Mouse (Mus musculus) right cerebral cortex, postnatal 25 days (tissue): ENCODE measurements around the gene Dand5.

Experiments
- DNase-seq: peaks from one replicate; pipeline ENCODE4 v3.0.0; 2022

Gene Dand5

DNA sequence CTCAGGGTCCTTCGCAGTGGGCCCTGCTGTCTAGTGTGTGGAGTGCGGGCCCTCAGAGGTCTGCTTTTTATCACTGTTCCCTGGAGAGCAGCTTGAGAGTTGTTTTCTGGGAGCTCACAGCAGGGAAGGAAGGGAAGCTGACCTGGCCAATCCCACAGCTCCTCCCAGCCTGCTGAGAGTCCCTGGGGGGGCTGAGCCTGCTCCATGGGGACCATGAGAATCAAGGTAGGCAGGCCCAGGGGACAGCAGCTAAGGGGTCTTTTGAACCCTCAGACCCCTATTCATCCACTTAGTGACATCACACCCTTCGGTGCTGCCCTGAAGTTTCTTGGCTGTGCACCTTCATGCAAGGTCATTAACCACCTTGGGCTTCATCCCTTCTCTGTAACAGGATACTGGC, at the start of gene Dand5:
TSS of gene Dand5 (minus strand) at position 101 of the 400 bp plus-strand sequence.
- DNase-seq = no peak

DNA sequence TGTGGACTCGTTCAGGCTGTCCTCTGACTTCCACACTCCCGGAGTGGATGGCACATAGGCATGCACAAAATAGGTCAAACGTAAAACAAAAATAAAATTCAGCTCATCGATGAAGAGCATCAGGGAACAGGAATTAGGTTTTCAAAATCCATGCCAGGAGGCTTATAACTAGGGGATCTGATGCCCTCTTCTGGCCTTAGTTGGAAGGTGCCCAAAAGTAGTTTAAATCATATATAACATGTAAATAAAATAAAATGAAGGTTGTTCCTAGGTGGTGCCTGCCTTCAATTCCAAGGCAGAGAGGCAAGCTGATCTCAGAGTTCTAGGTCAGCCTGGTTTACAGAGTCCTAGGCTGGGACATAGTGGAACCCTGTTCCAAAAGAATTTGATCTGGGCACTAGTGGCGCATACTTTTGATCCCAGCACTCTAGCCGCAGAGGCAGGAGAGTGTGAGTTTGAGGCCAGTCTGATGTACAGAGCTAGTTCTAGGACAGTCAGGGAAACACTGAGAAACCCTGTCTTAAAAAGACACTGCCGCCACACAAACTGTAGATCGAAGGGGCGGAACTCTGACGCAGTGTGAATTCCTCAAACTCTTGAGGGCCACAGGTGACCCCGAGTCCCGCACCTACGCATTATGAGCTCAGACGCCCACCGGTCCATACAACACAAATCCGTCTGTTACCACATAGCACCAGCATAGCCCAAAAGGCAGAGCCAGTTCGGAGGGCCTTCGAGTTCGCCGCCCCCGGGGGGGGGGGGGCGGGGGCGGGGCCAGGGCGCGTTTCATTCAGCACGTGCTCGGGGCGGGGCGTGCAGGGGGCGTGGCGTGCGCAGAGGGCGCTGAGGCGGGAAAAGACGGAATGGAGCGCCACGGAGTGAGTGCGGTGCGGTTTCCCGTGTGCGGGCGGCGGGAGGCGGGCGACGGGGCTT, 49.0 kb upstream of the Dand5 start, which contains the start of gene Syce2:
TSS of gene Syce2 (plus strand) at position 736 of the 933 bp plus-strand sequence.
- DNase-seq = peak; percentile 43

DNA sequence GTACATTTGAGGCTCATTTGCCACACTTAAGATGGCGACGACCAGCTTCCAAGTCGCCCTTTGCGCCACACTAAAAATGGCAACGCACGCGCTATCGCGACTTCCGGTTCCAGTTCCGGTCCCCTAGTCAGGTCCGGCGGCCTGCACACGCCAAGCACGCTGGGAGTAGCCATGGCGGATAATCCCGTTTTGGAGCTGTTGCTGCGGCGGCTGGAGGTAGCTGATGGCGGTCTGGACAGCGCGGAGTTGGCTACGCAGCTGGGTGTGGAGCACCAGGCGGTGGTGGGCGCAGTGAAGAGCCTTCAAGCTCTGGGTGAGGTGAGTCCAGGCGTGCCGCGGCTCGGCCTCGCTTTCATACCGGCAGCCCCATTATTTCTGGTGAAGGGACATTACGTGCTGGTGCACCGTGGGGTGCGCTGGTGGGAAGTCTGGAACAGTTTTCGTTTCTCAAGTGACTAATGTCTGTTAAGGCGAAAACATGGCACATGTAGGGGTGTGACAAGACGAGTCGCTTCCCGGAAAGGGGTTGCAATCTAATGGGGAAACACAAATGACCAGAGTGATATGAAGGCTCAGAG, 34.3 kb upstream of the Dand5 start, which contains the start of gene Farsa:
TSS of gene Farsa (plus strand) at position 126 of the 578 bp plus-strand sequence.
- peak; percentile 92 for DNase-seq

DNA sequence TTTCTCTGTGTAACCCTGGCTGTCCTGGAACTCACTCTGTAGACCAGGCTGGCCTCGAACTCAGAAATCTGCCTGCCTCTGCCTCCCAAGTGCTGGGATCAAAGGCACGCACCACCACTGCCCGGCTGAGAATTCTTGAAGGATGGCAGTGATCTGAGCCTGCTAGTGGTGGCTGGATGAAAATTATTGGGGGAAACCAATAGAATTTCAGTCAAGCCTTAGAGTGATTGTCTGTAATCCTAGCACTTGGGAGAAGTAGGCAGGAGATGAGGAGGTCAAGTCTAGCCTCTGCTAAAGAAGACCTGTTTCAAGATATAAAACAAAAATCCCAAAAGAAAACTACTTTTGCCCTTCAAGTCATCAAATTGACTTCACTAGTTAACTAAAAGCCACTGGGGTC, 33.8 kb upstream of the Dand5 start:
- no peak for DNase-seq

DNA sequence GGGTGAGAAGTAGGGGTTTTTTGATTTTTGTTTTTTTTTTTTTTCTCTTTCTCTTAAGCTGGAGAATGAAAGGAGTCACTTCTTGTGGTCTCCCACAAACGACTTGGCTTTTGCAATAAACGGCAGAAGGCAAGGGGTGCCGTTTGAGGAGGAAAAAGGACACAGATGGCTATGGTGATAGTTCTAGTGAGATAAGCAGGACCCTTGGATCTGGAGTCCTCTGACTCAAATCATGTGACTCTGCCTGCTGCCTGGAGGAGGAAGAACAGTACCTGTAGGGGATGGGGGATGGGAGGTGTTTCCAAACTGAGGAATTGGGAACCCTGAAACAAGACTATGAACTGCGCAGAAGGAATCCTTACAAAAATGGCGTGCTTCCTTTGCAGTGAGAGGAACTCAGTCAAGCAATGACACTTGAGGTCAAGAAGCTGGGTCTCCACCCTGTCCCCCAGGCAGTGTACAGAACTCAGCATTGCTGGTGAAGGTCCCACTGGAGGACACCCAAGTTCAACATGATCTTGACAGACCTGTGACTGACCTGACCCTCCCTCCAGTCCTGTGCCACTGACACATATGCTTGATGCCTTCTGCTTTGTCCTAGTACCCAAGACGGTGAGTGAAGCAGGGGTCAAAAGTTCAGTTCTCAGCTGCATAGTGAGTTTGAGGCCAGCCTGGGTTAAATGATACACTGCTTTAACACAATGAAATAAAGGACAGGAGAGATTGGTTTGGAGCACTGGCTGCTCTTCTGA, 25.2 kb upstream of the Dand5 start:
- no peak for DNase-seq

DNA sequence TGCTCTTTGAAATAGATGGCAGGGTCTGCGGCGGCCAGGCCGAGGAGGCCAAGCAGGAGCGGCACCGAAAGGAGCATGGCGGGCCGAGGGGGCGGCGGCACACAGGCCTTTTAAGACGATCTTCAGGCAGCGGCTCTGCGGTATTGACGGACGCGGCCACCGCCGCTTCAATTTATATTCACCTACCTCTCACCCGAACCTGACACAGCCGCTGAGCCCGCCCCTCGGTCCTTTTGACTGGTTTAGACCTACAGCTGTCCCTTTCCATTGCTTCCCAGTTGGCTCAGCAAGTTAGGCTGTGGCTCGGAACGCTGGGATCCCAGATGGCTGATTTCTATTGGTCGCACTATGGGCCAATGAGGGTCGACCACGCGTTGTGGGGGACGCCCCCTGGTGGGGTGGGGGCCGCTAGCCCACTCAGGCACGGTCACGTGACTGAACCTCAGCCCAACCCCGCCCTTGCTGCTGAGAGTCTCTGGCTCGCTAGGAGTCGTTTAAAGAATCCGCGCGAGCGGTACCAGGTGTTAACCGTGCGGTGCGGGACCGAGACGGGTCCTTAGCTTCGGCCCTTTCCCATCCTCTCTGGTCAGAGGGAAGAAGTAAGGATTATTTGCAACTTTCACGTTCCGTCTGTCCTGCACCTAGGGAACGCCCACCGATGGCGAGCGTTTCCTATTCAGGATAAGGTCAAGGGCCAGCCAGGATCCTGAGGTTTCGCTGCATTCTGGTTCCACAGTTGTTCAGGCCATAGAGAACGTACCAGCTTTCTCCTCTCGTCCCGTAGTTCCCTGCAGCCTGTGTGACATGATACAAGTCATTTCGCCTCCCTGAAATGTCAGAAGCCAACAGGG, 24.3 kb upstream of the Dand5 start, which contains the start of gene Calr:
TSS of gene Calr (minus strand) at position 213 of the 851 bp plus-strand sequence.
- peak; percentile 99 for DNase-seq

DNA sequence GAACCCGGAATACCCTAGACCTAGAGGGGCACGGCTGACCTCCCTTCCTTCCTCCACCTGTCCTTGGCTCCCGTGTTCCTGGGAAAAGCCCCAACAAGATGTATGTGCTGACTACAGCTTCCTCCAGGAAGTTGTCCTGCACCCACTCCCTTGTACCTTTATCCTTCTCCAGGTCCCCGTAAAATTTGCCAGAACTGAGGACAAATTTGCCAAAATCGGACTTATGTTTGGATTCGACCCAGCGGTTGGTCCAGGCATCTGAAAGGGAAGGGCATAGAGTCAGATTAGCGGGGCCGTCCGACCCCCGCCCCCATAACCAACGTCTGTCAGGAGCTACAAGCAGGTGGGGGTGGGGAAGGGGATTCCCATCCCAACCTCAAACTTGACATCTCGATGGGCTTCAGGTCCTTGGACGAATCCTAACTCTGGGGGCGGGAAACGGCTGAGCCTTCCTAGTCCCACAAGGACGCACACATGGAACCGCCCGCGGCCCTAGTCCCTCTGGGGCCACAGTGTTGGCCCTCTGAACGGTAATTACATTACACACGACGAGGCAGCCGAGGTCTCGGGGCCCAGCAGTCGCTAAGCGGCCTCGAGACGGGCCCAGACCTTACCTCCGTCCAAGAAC, 23.6 kb upstream of the Dand5 start:
- DNase-seq = no peak

DNA sequence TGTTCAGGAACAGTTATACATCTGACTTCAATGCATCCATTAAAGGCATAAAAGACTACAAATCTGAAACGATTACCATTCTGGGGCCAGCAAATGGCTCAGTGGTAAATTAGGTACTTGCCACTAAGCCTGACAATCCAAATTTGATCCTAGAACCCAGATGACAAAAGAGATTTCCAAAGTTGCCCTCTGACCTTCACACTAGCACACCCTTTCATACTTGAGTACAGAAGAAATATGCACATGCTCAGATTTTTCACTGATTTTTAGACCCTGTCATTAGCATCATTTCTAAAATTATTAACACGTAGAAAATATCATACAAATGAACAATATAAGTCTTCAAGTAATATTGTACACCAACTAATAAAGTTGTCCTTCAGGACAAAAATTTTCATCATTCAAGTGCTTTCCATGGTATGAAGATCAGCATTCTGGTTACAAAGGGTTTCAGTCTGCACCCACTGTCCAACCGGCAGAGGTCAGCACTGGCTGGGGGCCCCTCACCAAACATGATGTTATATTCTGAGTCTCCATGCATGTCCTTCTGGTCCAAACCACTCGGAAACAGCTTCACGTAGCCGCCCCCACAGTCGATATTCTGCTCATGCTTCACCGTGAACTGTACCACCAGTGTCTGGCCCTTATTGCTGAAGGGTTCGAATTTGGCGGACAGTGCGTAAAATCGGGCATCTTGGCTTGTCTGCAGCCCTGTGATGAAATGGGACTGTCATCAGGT, 22.9 kb upstream of the Dand5 start:
- no peak for DNase-seq

DNA sequence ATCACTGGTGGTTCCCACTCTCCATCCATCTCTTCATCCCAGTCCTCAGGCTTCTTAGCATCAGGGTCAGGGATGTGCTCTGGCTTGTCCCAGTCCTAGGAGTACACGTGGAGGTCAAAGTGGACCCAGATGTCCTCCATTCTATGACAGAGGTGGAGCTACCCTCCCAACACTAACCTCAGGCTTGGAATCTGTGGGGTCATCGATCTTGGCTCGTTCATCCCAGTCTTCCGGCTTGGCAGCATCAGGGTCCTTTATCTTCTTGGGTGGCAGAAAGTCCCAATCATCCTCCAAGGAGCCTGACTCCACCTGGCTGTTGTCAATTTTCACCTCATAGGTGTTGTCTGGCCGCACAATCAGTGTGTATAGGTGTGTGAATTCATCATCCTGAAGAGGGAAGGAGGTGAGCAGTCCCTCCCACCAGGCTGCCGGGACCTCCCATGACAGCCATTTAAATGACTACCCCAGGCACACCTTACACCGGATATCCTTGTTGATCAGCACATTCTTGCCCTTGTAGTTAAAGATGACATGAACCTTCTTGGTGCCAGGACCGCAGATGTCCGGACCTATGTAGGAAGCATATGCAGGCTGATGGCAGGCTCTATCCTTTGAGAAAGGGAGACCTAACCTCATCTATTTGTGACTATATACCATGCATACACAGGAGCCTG, 21.9 kb upstream of the Dand5 start:
- DNase-seq = no peak

DNA sequence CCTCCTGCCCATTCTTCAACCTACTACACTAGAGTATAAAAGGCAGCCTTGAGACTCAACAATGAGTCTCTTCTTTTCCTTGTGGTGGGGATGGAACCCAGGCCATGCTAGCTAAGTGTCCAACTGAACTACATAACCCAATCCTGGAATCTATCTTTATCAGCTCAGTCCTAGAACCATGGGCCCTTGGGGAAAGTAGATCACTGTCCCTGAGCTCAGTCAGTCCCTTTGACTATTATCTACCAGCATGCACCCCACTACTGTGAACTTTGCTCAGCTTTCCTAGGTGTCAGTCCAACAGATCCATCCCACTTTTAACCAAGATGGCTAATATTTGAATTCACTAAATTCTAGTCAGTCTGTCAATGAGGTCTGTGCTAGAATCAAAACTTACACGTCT, 18.9 kb upstream of the Dand5 start:
- no peak for DNase-seq

DNA sequence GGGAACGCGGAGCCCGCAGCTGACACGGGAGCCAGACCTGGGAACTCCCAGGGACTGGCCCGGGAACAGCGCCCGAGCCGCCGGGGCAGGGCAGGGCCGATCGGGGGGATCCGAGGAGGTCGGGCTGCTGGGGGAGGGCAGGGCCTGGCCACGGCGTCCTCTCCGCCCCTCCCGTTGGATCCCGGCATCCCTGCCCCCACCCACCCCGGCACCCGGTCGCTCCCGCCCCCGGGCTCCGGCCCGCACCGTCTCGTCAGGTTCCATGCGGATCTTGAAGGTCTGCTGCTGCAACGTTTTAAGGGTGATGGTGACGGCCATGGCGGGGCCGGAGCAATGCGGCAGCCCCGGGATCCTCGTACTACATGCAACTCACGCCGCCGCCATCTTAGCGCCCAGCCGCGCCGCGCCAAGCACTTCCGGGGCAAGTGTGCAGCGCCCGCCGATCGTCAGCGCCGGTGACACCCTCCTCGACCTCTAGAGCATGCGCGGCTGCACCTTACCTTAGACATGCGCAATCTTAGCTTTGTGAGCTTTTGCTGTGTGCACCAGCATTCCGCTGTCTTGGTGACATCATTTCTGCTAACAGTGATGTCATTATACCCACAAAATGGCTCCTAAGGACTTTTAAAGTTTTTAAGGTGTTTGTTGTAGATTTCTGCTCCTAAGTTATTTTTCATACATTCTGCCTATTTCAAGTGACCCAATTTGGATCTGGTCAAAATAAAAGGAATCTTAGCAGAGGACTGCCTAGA, 17.8 kb upstream of the Dand5 start, which contains the start of gene Rad23a:
TSS of gene Rad23a (minus strand) at position 418 of the 752 bp plus-strand sequence.
- DNase-seq = peak; percentile 92

DNA sequence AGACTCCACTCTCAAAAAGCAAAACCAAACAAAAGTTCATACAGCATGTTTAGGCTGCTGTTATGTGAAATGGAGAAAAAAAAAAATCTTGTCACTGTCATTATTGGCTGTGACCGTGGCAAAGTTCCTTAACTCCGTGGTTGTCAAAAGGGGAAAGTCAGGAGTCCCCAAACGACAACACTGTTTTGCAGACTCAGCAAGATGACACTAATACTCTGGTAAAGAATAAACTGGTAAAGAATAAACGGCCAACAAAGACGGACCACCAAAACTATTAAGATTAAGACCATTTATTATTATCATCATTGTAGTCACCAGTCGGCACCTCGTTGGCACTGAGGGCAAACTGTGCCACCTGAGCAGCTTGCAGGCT, 17.2 kb upstream of the Dand5 start:
- DNase-seq = no peak

DNA sequence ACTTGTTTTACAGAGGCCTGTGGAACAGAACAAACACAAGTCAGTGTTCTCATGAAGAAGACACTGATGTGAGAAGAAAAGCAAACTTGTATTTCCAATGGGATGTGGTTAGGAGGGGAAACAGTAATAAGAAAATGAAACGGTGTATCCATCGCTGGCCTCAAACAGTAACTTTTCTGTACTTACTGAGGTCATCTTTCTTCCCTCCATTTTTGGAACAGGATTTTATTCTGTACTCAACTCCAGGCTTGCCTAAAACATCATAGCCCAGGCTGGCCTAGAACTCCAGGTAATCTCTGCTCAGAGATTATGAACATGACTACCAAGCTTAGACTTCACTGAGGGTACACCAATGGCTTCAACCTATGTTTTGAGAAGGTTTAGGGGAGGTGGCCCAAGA, 16.8 kb upstream of the Dand5 start:
- no peak for DNase-seq

DNA sequence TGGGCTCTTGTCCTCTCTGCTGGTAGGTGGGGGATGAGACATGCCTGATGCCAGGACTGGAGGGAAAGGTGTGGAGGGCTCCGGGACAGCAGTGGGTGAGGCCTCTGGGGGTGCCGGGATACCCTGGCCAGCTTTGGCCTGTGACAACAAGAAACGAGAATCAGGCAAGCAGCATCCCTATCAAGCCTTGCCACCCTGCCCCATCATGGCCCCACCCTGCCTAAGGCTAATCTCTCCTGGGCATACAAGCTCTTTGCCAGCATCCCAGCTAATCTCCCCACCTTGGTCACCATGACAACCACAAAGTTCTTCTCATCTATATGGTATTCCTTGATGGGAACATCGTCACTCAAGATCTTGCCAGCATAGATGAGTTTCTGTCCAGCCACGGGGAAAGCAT, 15.9 kb upstream of the Dand5 start:
- no peak for DNase-seq

DNA sequence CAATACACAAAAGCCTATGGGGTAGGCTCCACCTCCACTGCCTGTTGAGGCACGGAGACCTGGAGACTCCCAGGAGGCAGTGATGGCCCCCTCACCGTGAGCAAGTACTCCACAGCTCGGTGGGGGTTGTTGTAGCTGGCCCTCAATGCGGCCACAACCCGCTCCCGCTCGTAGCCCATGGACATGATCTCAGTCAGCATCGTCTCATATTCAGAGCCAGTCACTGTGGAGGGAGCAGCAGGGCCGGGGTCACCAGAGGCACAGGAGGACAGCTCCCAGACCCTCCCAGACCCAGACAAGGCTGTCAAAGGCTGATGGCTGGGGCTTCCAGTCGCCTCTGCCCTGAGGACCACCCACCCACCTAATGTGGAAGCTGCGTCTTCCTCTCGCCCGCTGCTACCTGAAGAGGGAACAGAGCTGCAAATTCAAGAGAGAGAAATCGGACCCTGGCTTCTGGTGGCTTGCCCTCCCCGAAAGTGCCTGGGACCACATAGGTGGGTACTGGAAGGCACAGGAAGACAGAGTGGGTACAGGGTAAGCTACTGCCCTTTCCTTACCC, 15.4 kb upstream of the Dand5 start:
- DNase-seq = no peak

DNA sequence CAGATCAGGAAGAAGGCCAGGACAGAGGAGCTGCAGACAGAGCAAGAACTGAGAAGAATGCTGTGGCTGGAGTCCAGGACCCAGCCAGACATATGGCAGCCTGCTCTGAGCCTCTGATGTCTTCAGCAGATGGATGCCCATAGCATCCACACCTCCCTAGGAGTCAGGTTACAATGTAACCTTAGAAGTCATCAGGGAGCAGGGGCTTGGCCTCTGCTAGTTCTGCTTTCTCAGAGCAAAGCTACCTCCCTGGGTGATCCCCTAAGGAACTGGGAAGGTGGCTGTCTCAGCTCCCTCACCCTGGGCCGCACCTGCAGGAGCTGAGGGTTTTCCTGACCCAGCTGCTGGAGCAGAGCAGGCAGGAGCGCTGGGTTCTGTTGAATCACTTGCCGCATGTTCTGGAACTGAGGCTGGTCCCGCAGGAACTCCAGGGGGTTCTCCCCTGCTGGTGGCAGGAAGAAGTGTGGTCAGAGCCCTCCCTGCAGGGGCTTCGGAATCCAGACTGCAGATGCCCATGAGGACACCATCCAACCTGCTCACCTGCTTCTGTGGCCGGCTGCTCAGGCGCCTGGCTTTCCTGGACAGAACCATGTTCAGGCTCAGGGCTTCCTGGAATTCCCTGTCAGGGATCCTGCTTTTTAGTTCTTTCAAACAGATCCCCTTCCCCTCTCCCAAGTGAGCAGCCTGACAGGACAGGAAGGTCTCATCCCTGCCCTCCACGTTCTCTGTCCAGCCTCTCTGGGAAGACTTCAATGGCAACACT, 14.7 kb upstream of the Dand5 start:
- DNase-seq = no peak

DNA sequence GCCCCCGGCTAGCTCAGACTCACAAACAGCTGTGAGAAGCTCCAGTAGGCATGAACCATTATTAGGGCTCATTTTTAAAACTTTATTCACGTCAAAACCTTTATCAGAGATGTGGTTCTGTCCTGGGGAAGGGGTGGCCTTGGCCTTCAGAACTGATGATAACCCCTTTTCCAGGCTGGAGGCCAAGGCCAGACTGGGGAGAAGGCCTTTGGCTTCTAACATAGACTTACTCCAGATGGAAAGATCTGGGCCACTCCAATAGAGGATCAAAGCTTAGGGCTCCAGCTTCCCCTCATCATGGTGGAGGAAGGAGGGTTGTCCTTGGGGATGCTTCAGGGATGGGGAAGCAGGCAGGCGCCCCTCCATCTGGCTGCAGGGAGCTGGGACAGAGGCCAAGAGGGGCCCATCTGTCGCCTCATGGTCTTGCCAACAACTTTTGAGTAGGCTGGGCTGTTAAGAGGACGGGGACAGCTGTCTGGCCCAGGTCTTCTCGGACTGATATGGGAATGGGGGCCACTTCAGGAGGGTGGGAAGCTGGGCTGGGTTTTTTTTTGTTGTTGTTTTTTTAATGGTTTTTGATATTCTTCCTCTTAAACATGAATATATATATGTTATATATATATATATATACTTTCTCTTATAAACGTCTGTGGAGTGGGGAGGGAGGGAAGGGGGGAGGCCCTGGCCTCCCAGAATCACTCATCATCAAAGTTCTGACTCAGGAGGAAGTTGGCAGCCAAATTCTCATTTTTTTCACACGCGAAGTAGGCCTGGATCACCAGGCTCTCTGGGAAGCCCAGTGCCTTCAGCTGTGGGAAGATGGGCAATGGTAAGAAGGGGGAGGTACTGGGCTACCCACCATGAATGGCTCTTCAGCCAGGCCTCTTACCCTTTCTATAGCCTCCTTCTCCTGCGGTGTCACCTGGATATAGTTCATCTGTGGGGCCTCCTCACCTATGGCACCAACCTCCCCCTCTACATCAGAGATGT, 12.5 kb upstream of the Dand5 start:
- DNase-seq = peak; percentile 77
